Mouse (Mus musculus) hindbrain, embryonic 11.5 days (tissue): ENCODE data around the gene Hlf. TPM values are rescaled to one million over a fixed set of nuclear protein-coding genes. Genes with fewer than 3 reads are reported as not detected.

Source experiments
- ATAC-seq: fragments of 200-750 bp; cut with Nextera tagmentation; 2 replicates; pipeline ENCODE4 v1.8.0; 2017; ENCODE audit warnings: mild to moderate bottlenecking, moderate TSS enrichment, moderate library complexity; ENCODE audit not compliant: low FRiP score
- DNase-seq: peaks from one replicate; pipeline ENCODE4 v3.0.0-alpha.2; 2015; ENCODE audit warnings: low spot score
- H3K27ac ChIP-seq: fragments of 300-500 bp; sonication (generic); 2 replicates; pipeline ENCODE4 v1.5.1; 2014; ENCODE audit warnings: mild to moderate bottlenecking, low read depth, low read length
- H3K27me3 ChIP-seq: fragments of 300-500 bp; sonication (generic); 2 replicates; pipeline ENCODE4 v1.6.1; 2014; ENCODE audit warnings: mild to moderate bottlenecking, low read length, moderate library complexity, mixed read lengths; ENCODE audit not compliant: control insufficient read depth, insufficient read depth
- H3K36me3 ChIP-seq: fragments of 300-500 bp; sonication (generic); 2 replicates; pipeline ENCODE4 v1.6.1; 2014; ENCODE audit warnings: mild to moderate bottlenecking, low read length, moderate library complexity, mixed read lengths; ENCODE audit not compliant: control insufficient read depth, insufficient read depth
- H3K4me1 ChIP-seq: fragments of 300-500 bp; sonication (generic); replicated peaks from 2 replicates; pipeline ENCODE4 v1.6.1; 2014; ENCODE audit warnings: low read length, mixed read lengths; ENCODE audit not compliant: control insufficient read depth, insufficient read depth
- H3K4me2 ChIP-seq: fragments of 300-500 bp; sonication (generic); replicated peaks from 2 replicates; pipeline ENCODE4 v1.6.1; 2014; ENCODE audit warnings: mild to moderate bottlenecking, low read depth, low read length
- H3K4me3 ChIP-seq: fragments of 300-500 bp; sonication (generic); 2 replicates; pipeline ENCODE4 v1.5.1; 2014; ENCODE audit warnings: low read depth, low read length
- H3K9ac ChIP-seq: fragments of 300-500 bp; sonication (generic); 2 replicates; pipeline ENCODE4 v1.6.1; 2014; ENCODE audit warnings: low read depth, low read length
- H3K9me3 ChIP-seq: fragments of 300-500 bp; sonication (generic); 2 replicates; pipeline ENCODE4 v1.6.1; 2016; ENCODE audit warnings: low read length; ENCODE audit not compliant: control insufficient read depth
- WGBS: fragments of 180-500 bp; shearing (Covaris S2); extraction: QIAGEN DNeasy Blood & Tissue Kit; methylation state at CpG from one replicate; pipeline ENCODE4 v1.1.7; 2014; 5-methylcytosine and 5-hydroxymethylcytosine counted together
- polyA plus RNA-seq: library from polyadenylated mRNA; unstranded; fragments of >200 nt; fragmentation: Nextera tagmentation; extraction: Ambion mirVana; gene quantifications from 2 replicates; pipeline ENCODE4 v1.2.1, GENCODE M21; 2014

Hlf gene
- polyA plus RNA-seq, 1 experiment from 2014 or later: 1.4 TPM

DNA sequence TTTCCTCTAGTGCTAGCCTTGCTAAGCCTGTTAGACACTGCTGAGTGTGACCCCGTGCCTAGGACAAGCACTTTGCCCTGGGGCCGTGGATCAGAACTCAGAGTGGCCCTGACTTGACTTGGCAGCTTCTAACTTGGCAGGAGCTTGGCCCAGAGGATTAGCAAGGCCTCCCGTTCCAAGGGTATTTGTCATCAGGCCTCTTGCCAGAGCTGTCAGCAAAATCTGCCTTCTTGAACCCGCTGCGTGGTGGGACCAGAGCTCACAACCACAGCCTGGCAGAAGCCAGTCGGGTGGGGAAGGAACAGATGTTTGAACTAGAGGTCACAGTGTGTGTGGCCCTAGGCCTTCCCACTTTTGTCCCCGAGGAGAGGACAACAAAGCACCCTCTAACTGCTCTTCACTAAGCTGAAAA, 35.4 kb downstream of the Hlf start:
- Histone ChIP-seq H3K9ac (no peak overlapping the region), H3K4me3 (no peak overlapping the region), H3K9me3 (no peaks in the 10 kb centered on the region), H3K4me2 (no peak overlapping the region), H3K4me1 (peaks cover 4% of the 10 kb centered on the region; the same call in 1 of the 2 replicates), H3K36me3 (no peaks in the 10 kb centered on the region), H3K27ac (no peak overlapping the region), H3K27me3 (no peaks in the 10 kb centered on the region)
- 30% methylated on average over 7 of the region's 7 CpGs for WGBS
- no peak for DNase-seq
- ATAC-seq: no peak; the same call in 1 of the 2 replicates

DNA sequence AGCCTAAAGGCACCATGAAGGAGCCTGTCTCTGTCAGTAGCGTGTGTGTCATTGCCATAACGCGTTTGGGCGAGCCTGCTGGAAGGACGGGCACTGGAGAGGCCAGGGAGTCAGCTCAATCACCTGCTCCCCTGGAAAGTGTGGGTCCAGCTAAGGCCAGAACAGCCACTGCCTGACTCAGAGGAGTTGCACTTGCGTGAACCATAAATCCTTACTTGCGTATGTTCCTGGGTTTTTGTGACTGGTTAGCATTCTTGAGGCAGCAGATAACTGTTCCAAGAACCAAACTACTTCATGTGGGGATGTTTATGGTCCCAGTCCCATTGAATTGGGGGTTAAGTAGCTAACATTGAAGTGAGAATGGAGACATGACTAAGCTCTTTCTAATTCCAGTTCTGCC, 38.0 kb downstream of the Hlf start:
- no peaks in the 10 kb centered on the region for H3K9me3 ChIP-seq
- H3K9ac ChIP-seq: no peak overlapping the region
- no peak for ATAC-seq
- no peak overlapping the region for H3K27ac ChIP-seq
- DNase-seq: no peak
- H3K27me3 ChIP-seq: no peaks in the 10 kb centered on the region
- no peak overlapping the region for H3K4me2 ChIP-seq
- no peaks in the 10 kb centered on the region for H3K36me3 ChIP-seq
- H3K4me1 ChIP-seq: peaks cover 4% of the 10 kb centered on the region; the same call in 1 of the 2 replicates
- WGBS: 88% methylated on average over 7 of the region's 7 CpGs
- H3K4me3 ChIP-seq: no peak overlapping the region

DNA sequence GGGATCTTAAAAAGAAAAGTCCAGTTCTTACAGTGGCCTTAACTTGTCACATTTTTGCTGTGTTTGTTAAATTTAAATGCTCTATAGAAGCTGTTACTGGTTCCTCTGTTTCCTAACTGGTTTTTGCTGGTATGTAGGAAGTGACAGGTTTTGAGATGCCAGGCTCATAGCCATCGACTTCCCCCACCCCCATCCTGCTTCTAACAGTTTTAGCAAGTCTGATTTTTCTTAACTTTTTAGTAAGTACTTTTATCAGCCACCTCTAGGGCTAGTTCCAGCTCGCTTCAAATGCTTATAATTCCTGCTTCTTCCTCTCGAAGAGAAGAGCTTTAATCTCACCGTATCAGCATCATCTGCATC, 40.6 kb downstream of the Hlf start:
- Histone ChIP-seq H3K4me2 (no peak overlapping the region), H3K9me3 (no peaks in the 10 kb centered on the region), H3K4me1 (no peaks in the 10 kb centered on the region), H3K27ac (no peak overlapping the region), H3K4me3 (no peak overlapping the region), H3K27me3 (no peaks in the 10 kb centered on the region), H3K36me3 (no peaks in the 10 kb centered on the region), H3K9ac (no peak overlapping the region)
- 80% methylated on average over 4 of the region's 4 CpGs for WGBS
- DNase-seq (no peak), ATAC-seq (no peak)

DNA sequence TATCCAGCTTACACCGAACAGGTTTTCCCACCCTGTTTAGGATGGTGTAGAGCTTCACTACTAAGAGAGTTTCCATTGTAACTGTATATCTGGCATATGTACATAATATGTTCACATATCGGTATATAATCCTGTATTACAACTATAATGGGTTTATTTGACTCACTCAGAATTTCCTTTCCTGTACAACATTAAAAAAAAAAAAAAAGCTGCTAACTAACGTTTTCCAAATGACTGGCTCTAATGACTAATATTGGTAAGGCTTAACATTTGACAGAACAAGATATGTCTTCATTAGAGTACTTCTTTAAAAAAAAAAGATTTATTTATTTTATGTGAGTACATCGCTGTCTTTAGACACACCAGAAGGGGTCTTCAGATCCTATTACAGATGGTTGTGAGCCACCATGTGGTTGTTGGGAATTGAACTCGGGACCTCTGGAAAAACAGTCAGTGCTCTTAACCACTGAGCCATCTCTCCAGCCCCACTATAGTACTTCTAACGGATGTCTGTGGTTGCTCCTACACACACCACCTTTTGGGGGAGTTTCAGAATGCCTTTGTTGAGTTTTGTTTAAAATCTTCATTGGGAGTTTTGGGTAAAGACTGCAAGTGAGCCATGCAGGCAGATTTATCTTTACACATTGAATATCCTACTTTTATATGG, 41.1 kb downstream of the Hlf start:
- Histone ChIP-seq H3K27ac (no peak overlapping the region), H3K36me3 (no peaks in the 10 kb centered on the region), H3K27me3 (no peaks in the 10 kb centered on the region), H3K9me3 (no peaks in the 10 kb centered on the region), H3K9ac (no peak overlapping the region), H3K4me2 (no peak overlapping the region), H3K4me3 (no peak overlapping the region), H3K4me1 (no peaks in the 10 kb centered on the region)
- 91% methylated on average over 6 of the region's 6 CpGs for WGBS
- DNase-seq (no peak), ATAC-seq (no peak)

DNA sequence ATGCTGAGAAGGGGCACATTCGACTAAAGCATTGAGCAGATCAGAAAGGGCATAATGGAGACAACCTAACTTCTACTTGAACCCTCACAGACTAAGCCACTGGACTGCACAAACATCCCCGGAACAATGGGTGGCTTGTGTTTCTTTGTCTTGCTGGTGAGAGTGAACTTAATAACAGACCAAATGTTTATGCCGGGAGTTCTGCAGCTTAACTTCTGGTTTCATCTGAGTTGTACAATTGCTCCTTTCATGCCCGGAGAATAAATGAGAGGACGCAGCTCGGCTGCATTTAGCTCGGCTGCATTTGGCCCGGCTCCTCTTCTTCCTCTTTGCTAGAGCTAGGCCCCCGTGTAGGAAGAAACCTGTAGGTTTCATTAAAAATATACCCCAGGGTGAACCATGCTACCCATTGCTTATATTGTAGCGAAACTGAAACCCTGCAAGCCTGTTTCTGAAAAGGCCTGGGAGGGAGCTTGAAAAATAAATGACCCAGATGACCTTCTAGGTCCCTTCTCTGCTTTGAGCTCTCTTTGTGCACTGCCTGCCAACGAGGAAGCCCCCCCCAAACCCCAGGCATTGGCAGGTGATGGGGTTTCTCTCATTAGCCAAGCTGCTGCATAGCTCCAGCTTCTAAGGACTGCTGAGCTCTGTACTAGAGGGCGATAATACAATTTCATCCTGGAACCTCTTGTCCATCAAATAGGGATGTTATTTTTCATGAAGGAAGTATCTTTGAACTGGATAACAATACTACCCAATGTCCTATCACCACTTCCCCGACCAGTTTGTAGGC, 42.8 kb downstream of the Hlf start:
- no peaks in the 10 kb centered on the region for H3K27me3 ChIP-seq
- no peaks in the 10 kb centered on the region for H3K4me1 ChIP-seq
- H3K9me3 ChIP-seq: no peaks in the 10 kb centered on the region
- DNase-seq (no peak), ATAC-seq (no peak)
- H3K4me2 ChIP-seq: no peak overlapping the region
- no peaks in the 10 kb centered on the region for H3K36me3 ChIP-seq
- no peak overlapping the region for H3K9ac ChIP-seq
- WGBS: 58% methylated on average over 13 of the region's 13 CpGs
- no peak overlapping the region for H3K4me3 ChIP-seq
- H3K27ac ChIP-seq: no peak overlapping the region

DNA sequence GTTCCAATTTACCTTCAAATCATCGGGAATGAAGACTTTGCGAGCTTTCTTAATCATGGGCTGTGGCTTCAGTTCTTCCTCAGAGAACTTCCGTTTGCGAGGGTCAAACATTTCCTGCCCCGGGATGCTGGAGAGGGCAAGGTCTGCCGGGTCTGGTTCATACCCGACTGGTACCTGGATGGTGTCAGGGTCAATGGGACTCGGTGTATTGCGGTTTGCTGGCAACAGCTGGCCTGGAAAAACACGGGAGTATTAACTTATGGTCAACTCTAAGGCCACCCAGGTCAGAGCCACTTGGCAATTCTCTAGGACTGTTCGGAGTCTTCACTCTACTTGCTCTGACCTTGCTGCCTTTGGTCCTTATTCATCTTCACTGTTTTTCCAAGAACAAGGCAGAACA, 44.9 kb downstream of the Hlf start:
- Histone ChIP-seq H3K4me1 (no peaks in the 10 kb centered on the region), H3K27me3 (no peaks in the 10 kb centered on the region), H3K9me3 (no peaks in the 10 kb centered on the region), H3K4me2 (no peak overlapping the region), H3K4me3 (no peak overlapping the region), H3K9ac (no peak overlapping the region), H3K27ac (no peak overlapping the region), H3K36me3 (no peaks in the 10 kb centered on the region)
- 96% methylated on average over 11 of the region's 11 CpGs for WGBS
- no peak for DNase-seq
- ATAC-seq: no peak

DNA sequence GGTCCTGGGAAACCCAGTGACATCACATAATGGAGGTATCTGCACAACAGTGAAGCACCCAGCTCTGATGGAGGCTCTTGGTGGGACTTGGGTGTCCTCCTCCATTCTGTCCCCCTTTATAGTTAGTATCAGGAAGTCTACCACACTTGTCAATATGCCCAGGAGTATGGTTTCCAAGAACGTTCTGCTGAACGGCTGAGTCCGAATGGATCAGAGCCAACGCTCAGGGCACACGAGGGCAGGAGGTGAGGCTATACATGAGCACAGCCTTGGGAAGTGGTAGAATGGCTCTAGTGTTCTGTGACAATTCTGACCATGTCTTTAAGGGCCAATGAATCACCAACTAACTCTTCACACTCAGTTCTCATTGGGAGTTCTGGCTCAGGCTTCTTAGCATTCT, 47.8 kb downstream of the Hlf start:
- ATAC-seq (no peak), DNase-seq (no peak)
- 89% methylated on average over 5 of the region's 5 CpGs for WGBS
- Histone ChIP-seq H3K4me2 (no peak overlapping the region), H3K9ac (no peak overlapping the region), H3K4me3 (no peak overlapping the region), H3K27ac (no peak overlapping the region), H3K9me3 (no peaks in the 10 kb centered on the region), H3K36me3 (no peaks in the 10 kb centered on the region), H3K4me1 (no peaks in the 10 kb centered on the region), H3K27me3 (no peaks in the 10 kb centered on the region)

DNA sequence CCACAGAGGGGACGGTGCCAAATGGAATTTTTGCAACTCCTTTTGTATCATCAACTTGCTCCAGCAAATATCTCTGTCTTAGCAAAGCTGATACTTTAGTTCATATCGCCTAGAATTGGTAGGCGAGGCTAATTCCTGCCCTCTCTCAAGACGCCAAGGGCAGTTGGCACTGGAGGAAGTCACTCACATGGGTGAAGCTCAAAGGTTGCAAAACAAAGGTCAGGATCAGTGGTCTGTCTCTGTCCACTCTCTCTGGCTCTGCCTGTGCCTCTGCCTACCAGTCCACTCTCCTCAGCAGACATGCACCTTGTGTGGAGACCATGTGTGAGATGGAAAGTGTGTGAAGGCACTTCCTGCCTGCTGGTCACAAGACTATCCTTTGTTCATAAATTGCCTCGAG, 48.4 kb downstream of the Hlf start:
- Histone ChIP-seq H3K27ac (no peak overlapping the region), H3K36me3 (no peaks in the 10 kb centered on the region), H3K4me2 (no peak overlapping the region), H3K27me3 (no peaks in the 10 kb centered on the region), H3K9me3 (no peaks in the 10 kb centered on the region), H3K4me1 (no peaks in the 10 kb centered on the region), H3K4me3 (no peak overlapping the region), H3K9ac (no peak overlapping the region)
- ATAC-seq (no peak), DNase-seq (no peak)
- WGBS: 78% methylated on average over 5 of the region's 5 CpGs

DNA sequence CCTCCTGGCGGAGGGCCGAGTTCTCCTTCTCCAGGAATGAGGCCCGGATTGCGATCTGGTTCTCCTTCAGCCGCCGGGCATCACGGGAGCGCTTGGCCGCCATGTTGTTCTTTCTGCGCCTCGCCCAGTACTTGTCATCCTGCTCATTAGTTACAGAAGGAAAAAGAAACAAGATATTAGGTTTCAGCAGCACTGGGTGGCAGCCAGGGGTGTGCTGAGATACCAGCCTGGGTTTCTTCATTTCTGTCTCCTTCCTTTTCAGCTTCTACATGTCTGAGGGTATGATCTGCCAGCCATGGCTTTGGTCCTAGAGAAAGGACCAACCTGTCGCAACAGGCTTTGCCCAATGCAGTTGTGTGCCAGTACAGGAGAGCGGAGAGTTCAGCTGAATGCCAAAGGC, 49.9 kb downstream of the Hlf start:
- H3K27me3 ChIP-seq: no peaks in the 10 kb centered on the region
- H3K4me3 ChIP-seq: no peak overlapping the region
- H3K9me3 ChIP-seq: no peaks in the 10 kb centered on the region
- H3K27ac ChIP-seq: no peak overlapping the region
- WGBS: 95% methylated on average over 13 of the region's 13 CpGs
- DNase-seq (no peak), ATAC-seq (no peak)
- no peak overlapping the region for H3K4me2 ChIP-seq
- no peaks in the 10 kb centered on the region for H3K4me1 ChIP-seq
- H3K9ac ChIP-seq: no peak overlapping the region
- H3K36me3 ChIP-seq: no peaks in the 10 kb centered on the region
